Mouse (Mus musculus) left cerebral cortex, postnatal 14 days (tissue): ENCODE results near the gene Smarca1. TPM values are rescaled to one million over a fixed set of nuclear protein-coding genes. Genes with fewer than 3 reads are reported as not detected.

ENCODE experiments used
- DNase-seq, 2 experiments: peaks; one replicate each; pipeline ENCODE4 v3.0.0; 2021 to 2022; ENCODE audit warnings: low spot score in 2 of 2, mixed read lengths in 1 of 2
- intact Hi-C: fragments of 180-260 bp; cut with DNase I; formaldehyde crosslinking; loops from one replicate; pipeline ENCODE4 v1.15.1; 2025
- total RNA-seq, 2 experiments: library from RNA; stranded (reverse); gene quantifications; 2 replicates each; pipeline ENCODE4 v1.2.3; 2021

Gene Smarca1
- total RNA-seq, 2 experiments from 2014 or later = 36.1 to 40.0 TPM

- intact Hi-C loops = no loop called here
- DNase-seq = no peak
Observed at GRCm38 (mm10) chrX:47833431-47833830, 59.3 kb downstream of the Smarca1 start.

- intact Hi-C loops = loop anchor here (5.0 kb wide), 1 partner anchor 118 kb away; no protein-coding TSS in a partner anchor
- DNase-seq = peak in 1 of 2 experiments; percentile 30
Observed at GRCm38 (mm10) chrX:47820566-47820965, 72.2 kb downstream of the Smarca1 start.

- intact Hi-C loops = no loop called here
- DNase-seq = no peak
Observed at GRCm38 (mm10) chrX:47808717-47809116, 84.1 kb downstream of the Smarca1 start.

GRCm38 (mm10) chrX:47764440-47764839 is 128.3 kb downstream of the Smarca1 start:
- no peak for DNase-seq
- intact Hi-C loops = no loop called here

GRCm38 (mm10) chrX:47760212-47760611 is 132.6 kb downstream of the Smarca1 start:
- intact Hi-C loops = no loop called here
- DNase-seq = peak in 1 of 2 experiments; percentile 10

Other genes with a start within 250 kb of the Smarca1 start
- gene Ocrl, start 19.4 kb upstream of the Smarca1 start, total RNA-seq = 10 to 100 TPM; 47.1 to 50.2 TPM
- gene Apln, start 141.9 kb upstream of the Smarca1 start, total RNA-seq = 10 to 100 TPM; 27.0 to 28.0 TPM
- under 1 TPM; 0.40 to 0.48 TPM for gene Xpnpep2, start 215.8 kb upstream of the Smarca1 start, total RNA-seq